Mouse (Mus musculus) kidney, postnatal 0 days (tissue): ENCODE measurements at regions not wholly inside any gene's neighbourhood (a gene's known extent, or its start where the extent isn't known, plus 50 kb on each side); places are given as distances from the start of the nearest gene placed in this dataset.

Source experiments
- ATAC-seq: fragments of 200-750 bp; cut with Nextera tagmentation; replicated peaks from 2 replicates; pipeline ENCODE4 v1.8.0; 2017; ENCODE audit warnings: low read depth, moderate number of reproducible peaks, moderate TSS enrichment, moderate library complexity; ENCODE audit not compliant: low FRiP score
- DNase-seq: peaks from one replicate; pipeline ENCODE4 v3.0.0-alpha.2; 2016; ENCODE audit warnings: low spot score
- H3K27ac ChIP-seq: fragments of 300-500 bp; sonication (generic); 2 replicates; pipeline ENCODE4 v1.5.1; 2014; ENCODE audit warnings: mild to moderate bottlenecking
- H3K27me3 ChIP-seq: fragments of 300-500 bp; sonication (generic); 2 replicates; pipeline ENCODE4 v1.6.1; 2014; ENCODE audit warnings: low read length, mixed read lengths; ENCODE audit not compliant: insufficient read depth
- H3K36me3 ChIP-seq: fragments of 300-500 bp; sonication (generic); 2 replicates; pipeline ENCODE4 v1.6.1; 2014; ENCODE audit warnings: low read length, mixed read lengths; ENCODE audit not compliant: insufficient read depth
- H3K4me1 ChIP-seq: fragments of 300-500 bp; sonication (generic); replicated peaks from 2 replicates; pipeline ENCODE4 v1.6.1; 2014; ENCODE audit warnings: antibody characterized with exemption, low read length, mixed read lengths; ENCODE audit not compliant: insufficient read depth
- H3K4me2 ChIP-seq: fragments of 300-500 bp; sonication (generic); 2 replicates; pipeline ENCODE4 v1.6.1; 2014; ENCODE audit warnings: mild to moderate bottlenecking, low read length, moderate library complexity, mixed read lengths
- H3K4me3 ChIP-seq: fragments of 300-500 bp; sonication (generic); replicated peaks from 2 replicates; pipeline ENCODE4 v1.5.1; 2014; ENCODE audit warnings: low read depth, low read length
- H3K9ac ChIP-seq: fragments of 300-500 bp; sonication (generic); 2 replicates; pipeline ENCODE4 v1.6.1; 2014; ENCODE audit warnings: low read depth, low read length
- H3K9me3 ChIP-seq: fragments of 300-500 bp; sonication (generic); replicated peaks from 2 replicates; pipeline ENCODE4 v1.6.1; 2016; ENCODE audit warnings: low read length, inconsistent platforms, mixed read lengths
- CTCF ChIP-seq: IDR thresholded peaks from 2 replicates; pipeline ENCODE4 v1.5.1; 2016; ENCODE audit warnings: antibody characterized with exemption, low read depth, mild to moderate bottlenecking, moderate library complexity
- WGBS: fragments of 180-500 bp; shearing (Covaris S2); extraction: QIAGEN DNeasy Blood & Tissue Kit; methylation state at CpG from one replicate; pipeline ENCODE4 v1.1.7; 2014; 5-methylcytosine and 5-hydroxymethylcytosine counted together

DNA sequence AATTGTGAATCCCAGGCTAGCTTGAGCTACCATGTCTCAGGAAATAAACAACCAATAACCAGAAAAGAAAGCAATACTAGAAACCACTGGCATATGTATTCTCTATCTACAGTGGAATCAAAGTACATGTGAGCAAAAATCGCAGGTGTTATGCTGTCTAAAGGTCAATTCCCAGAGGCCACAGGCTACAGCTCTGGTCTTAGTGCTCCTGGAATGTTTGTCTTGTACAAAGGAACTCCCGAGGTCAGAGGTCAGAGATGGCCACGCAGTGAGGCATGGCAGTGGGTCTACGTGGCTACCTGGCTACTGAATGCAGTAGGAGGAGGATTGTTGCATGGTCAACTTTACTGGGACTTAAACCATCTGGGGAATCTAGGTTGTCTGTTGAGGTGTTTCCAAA lies 153.1 kb upstream of the Nsun2 start:
- Histone ChIP-seq H3K9ac (no peak overlapping the region), H3K9me3 (no peaks in the 10 kb centered on the region), H3K27ac (no peak overlapping the region), H3K27me3 (no peaks in the 10 kb centered on the region), H3K4me2 (no peak overlapping the region), H3K4me3 (no peak overlapping the region), H3K4me1 (no peaks in the 10 kb centered on the region), H3K36me3 (no peaks in the 10 kb centered on the region)
- WGBS, result 58% methylated on average over 4 of the region's 4 CpGs
- no peak for TF ChIP-seq CTCF
- no peak for DNase-seq
- no peak for ATAC-seq

- Histone ChIP-seq H3K36me3 (no peaks in the 10 kb centered on the region), H3K4me2 (no peak overlapping the region), H3K9ac (no peak overlapping the region), H3K27ac (no peak overlapping the region), H3K4me3 (no peak overlapping the region), H3K27me3 (no peaks in the 10 kb centered on the region), H3K9me3 (no peaks in the 10 kb centered on the region), H3K4me1 (no peaks in the 10 kb centered on the region)
- peak; percentile 61 for TF ChIP-seq CTCF
- DNase-seq, result no peak
- no peak for ATAC-seq
These were observed 148.8 kb upstream of the Nsun2 start for GRCm38 (mm10) chr13:69384767-69385166.

DNA sequence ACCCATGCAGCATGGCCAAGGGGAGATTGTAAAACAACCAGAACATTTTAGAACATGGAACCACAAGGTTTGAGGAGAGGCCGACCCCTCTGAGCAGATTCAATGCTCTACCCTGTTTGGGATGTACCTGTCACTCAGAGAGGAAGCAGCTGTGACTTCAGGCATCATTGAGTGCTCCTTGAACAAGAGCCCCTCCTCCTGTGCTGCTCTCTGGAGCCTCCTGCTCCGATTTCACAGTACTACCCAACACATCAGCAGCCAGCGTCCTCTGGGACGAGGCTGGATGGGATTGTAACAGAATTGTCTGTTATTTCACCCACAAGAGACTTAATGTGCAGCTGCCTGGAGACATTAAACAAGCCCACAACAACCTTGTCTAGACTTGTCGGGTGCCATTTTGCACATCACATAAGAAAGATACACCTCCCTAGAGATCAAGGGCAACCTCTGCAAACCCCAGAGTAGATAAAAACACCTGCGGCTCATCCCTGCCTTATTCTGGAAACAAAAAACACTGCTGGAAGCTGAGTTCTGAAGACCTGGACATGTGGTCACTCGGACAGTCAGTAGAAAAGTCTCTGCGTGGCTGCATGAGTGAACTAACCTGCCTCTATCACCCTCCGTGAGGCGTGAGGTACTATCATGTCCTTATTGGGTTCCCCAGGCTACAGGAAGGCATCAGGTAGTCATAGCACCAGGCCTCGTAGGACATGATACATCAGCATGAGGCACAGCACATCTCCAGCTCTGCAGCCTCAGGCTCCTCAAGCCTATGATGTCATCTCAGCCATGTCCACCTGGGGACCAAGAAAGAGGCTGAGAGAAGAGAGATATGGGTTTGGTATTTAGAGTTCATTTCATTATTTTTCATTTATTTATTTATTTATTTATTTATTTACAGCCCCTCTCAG lies 140.4 kb upstream of the Nsun2 start:
- Histone ChIP-seq H3K4me2 (no peak overlapping the region), H3K9me3 (no peaks in the 10 kb centered on the region), H3K27me3 (no peaks in the 10 kb centered on the region), H3K4me1 (no peaks in the 10 kb centered on the region), H3K27ac (no peak overlapping the region), H3K36me3 (no peaks in the 10 kb centered on the region), H3K9ac (no peak overlapping the region), H3K4me3 (no peak overlapping the region)
- no peak for TF ChIP-seq CTCF
- DNase-seq, result peak; percentile 78
- 51% methylated on average over 11 of the region's 11 CpGs for WGBS
- ATAC-seq, result peak; percentile 87

DNA sequence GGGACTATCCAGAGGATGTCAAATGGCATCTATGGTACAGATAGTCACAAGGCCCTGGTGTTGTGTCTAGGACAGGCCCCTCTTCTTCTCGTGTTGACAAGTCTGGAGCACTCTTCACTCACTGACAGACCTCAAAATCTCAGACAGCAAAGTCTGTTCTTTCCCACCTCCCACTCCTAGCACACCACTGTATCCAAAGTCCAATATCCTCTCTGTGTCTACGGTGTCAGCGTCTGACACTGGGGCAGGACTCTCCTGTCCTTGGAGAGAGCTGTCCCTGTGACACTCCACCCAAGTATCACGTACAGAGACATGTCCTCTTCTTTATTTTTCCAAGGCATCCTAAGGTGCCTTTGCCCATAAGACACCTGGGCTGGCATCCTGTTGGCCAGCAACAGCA lies 139.0 kb upstream of the Nsun2 start:
- ATAC-seq (no peak), DNase-seq (no peak)
- Histone ChIP-seq H3K36me3 (no peaks in the 10 kb centered on the region), H3K27ac (no peak overlapping the region), H3K9ac (no peak overlapping the region), H3K4me3 (no peak overlapping the region), H3K4me2 (no peak overlapping the region), H3K9me3 (no peaks in the 10 kb centered on the region), H3K27me3 (no peaks in the 10 kb centered on the region), H3K4me1 (no peaks in the 10 kb centered on the region)
- 85% methylated on average over 4 of the region's 4 CpGs for WGBS
- TF ChIP-seq CTCF, result no peak

GRCm38 (mm10) chr13:69410359-69410758 lies 123.2 kb upstream of the Nsun2 start:
- Histone ChIP-seq H3K4me1 (no peaks in the 10 kb centered on the region), H3K9me3 (no peaks in the 10 kb centered on the region), H3K36me3 (no peaks in the 10 kb centered on the region), H3K9ac (no peak overlapping the region), H3K27me3 (no peaks in the 10 kb centered on the region), H3K4me3 (no peak overlapping the region), H3K27ac (no peak overlapping the region), H3K4me2 (no peak overlapping the region)
- DNase-seq, result no peak
- ATAC-seq, result no peak
- no peak for TF ChIP-seq CTCF
- 90% methylated on average over 1 of the region's 1 CpGs for WGBS

DNA sequence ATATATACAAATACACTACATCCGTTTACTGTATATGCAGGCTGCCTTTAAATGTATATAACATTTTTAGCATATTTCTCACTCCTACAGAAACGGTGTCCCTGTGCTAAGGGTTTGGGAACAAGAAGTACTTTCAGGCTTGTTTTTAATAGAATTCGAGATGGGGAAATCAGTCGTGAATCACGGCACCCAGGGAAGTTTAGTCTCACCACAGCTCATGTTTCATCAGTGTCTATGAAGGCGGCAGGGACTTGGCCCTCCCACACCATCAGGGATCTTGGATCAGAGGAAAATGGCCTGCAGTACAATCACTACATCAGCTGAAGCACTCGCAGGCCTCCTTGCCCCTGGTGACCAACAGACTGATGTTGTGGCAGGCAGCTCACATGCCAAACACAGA lies 118.7 kb upstream of the Nsun2 start:
- H3K36me3 ChIP-seq, result no peaks in the 10 kb centered on the region
- no peak overlapping the region for H3K4me2 ChIP-seq
- ATAC-seq (no peak), DNase-seq (peak; percentile 65)
- 28% methylated on average over 7 of the region's 7 CpGs for WGBS
- H3K9me3 ChIP-seq, result no peaks in the 10 kb centered on the region
- TF ChIP-seq CTCF, result no peak
- no peak overlapping the region for H3K4me3 ChIP-seq
- H3K27ac ChIP-seq, result no peak overlapping the region
- H3K9ac ChIP-seq, result no peak overlapping the region
- H3K4me1 ChIP-seq, result no peaks in the 10 kb centered on the region; the same call in 1 of the 2 replicates
- H3K27me3 ChIP-seq, result no peaks in the 10 kb centered on the region

DNA sequence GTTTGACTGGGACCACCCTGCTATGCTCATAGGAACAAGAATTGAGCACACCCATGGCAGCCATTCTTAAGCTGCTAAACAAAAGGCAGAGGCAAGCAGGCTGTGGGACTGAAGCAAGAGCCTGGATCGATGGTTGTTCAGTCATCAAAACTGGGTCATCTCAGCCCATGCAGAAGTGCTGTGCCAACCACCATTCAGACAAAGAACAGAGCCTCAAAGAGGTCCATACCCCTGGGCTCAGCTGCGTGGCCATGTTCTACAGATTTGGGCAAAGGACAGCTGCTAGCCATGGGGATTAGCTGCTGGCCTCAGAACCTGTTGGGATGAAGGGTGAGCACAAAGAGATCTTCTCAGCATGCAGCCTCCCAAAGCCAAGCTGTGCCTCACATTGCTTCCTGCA lies 116.8 kb upstream of the Nsun2 start:
- no peak for TF ChIP-seq CTCF
- 86% methylated on average over 2 of the region's 2 CpGs for WGBS

More for the DNA sequence above, 116.8 kb upstream of the Nsun2 start:
- no peaks in the 10 kb centered on the region for H3K9me3 ChIP-seq
- DNase-seq, result no peak
- ATAC-seq, result no peak
- no peaks in the 10 kb centered on the region for H3K36me3 ChIP-seq
- no peak overlapping the region for H3K27ac ChIP-seq
- H3K4me2 ChIP-seq, result no peak overlapping the region
- H3K4me1 ChIP-seq, result no peaks in the 10 kb centered on the region; the same call in 1 of the 2 replicates
- H3K27me3 ChIP-seq, result no peaks in the 10 kb centered on the region
- H3K9ac ChIP-seq, result no peak overlapping the region
- no peak overlapping the region for H3K4me3 ChIP-seq
